Mouse (Mus musculus): ENCODE data around the gene Cngb1. TPM values are rescaled to one million over a fixed set of nuclear protein-coding genes. Genes with fewer than 3 reads are reported as not detected.

Cngb1 gene
- total and polyA plus RNA-seq, 3 experiments = 0.03 TPM; not detected in 2

DNA sequence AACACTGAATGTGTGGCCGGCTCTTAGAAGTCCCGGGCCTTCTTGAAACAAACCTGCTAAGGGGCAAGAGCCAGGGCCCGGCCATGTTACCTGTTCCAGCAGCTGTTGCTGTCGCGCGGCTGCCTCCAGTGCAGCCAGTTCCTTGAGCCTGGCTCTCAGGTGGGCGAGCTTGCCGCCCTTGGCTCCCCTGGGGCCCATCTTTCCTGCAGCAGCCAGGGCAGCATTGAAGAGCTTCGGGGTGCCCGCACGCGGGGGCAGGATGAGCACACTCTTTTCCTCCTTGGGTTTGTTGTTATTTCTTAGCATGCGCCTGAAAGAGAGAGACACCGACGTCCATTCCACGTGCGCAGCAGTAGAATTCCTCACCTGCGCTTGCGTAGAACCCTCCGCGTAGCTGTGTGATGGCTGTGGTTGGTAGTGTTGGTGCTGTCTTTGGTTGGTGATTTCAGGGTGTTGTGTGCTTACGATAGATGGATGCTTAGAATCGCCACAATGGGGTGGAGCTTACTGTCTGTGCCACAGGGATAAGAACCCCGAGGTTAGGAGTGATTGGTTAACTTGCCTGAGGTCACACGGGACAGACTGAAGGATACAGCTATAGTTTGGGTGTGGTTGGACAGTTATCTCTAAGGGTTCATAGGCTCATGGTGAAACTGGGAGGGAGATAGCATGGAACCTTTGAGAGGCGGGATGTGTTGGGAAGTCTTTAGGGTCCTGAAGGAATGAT, 64.1 kb downstream of the Cngb1 start:
- Histone ChIP-seq H3K9me3 (replicated peaks; ENCODE audit: insufficient read depth, low read length) (no peaks in the 10 kb centered on the region), H3K9ac (ENCODE audit: control insufficient read depth, low read depth, low read length, poor library complexity, severe bottlenecking) (no peak overlapping the region), H3K4me1 (ENCODE audit: control insufficient read depth in 1 of 2, insufficient read depth in 2 of 2, low read length in 2 of 2) (peaks cover 2 to 7% of the 10 kb centered on the region in 2 experiments; a peak in 3 of 4 replicates), H3K27ac (ENCODE audit: control insufficient read depth, low read depth, low read length) (no peak overlapping the region), H3K79me2 (ENCODE audit: control insufficient read depth, insufficient read depth, low read length, poor library complexity) (no peaks in the 10 kb centered on the region), H3K36me3 (ENCODE audit: control insufficient read depth in 1 of 2, insufficient read depth in 2 of 2, low read length in 2 of 2) (peaks cover 0 to 4% of the 10 kb centered on the region in 2 experiments; a peak in 2 of 4 replicates), H3K4me3 (ENCODE audit: control insufficient read depth in 1 of 2, insufficient read depth in 1 of 2, low read depth in 2 of 2, low read length in 2 of 2) (no peak overlapping the region), H3K27me3 (ENCODE audit: control insufficient read depth in 1 of 2, insufficient read depth in 2 of 2, low read length in 2 of 2) (no peaks in the 10 kb centered on the region)
- no peak for DNase-seq (ENCODE audit: low read depth, low spot score)
- TF ChIP-seq POLR2AphosphoS2 (IDR thresholded peaks at IDR 0.05; ENCODE audit: low read length) (no peak), ZC3H11A (IDR thresholded peaks at IDR 0.05; ENCODE audit: low read depth, low read length) (no peak), ZNF384 (IDR thresholded peaks at IDR 0.05; ENCODE audit: low read depth, low read length) (no peak), NRF1 (IDR thresholded peaks at IDR 0.05; ENCODE audit: insufficient read depth, low read depth, low read length, poor library complexity, severe bottlenecking) (no peak), ELF1 (IDR thresholded peaks at IDR 0.05; ENCODE audit: low read depth, low read length) (no peak), ETS1 (IDR thresholded peaks at IDR 0.05; ENCODE audit: low read depth, low read length) (no peak), UBTF (IDR thresholded peaks at IDR 0.05; ENCODE audit: borderline replicate concordance, insufficient read depth, low read depth, low read length) (no peak), USF1 (IDR thresholded peaks at IDR 0.05; ENCODE audit: low read depth, low read length) (no peak)

GRCm38 (mm10) chr8:95235683-95236082, 70.7 kb downstream of the Cngb1 start:
- H3K4me3 ChIP-seq (ENCODE audit: control insufficient read depth in 1 of 2, insufficient read depth in 1 of 2, low read depth in 2 of 2, low read length in 2 of 2) = no peak overlapping the region
- no peaks in the 10 kb centered on the region for H3K27me3 ChIP-seq (ENCODE audit: control insufficient read depth in 1 of 2, insufficient read depth in 2 of 2, low read length in 2 of 2)
- peak; percentile 70 for DNase-seq (ENCODE audit: low read depth, low spot score)
- no peaks in the 10 kb centered on the region for H3K79me2 ChIP-seq (ENCODE audit: control insufficient read depth, insufficient read depth, low read length, poor library complexity)
- H3K9ac ChIP-seq (ENCODE audit: control insufficient read depth, low read depth, low read length, poor library complexity, severe bottlenecking) = no peak overlapping the region
- H3K9me3 ChIP-seq (replicated peaks; ENCODE audit: insufficient read depth, low read length) = no peaks in the 10 kb centered on the region
- H3K27ac ChIP-seq (ENCODE audit: control insufficient read depth, low read depth, low read length) = no peak overlapping the region
- no peaks in the 10 kb centered on the region; a peak in 1 of 4 replicates for H3K36me3 ChIP-seq (ENCODE audit: control insufficient read depth in 1 of 2, insufficient read depth in 2 of 2, low read length in 2 of 2)
- H3K4me1 ChIP-seq (ENCODE audit: control insufficient read depth in 1 of 2, insufficient read depth in 2 of 2, low read length in 2 of 2) = no peaks in the 10 kb centered on the region
- no peak for TF ChIP-seq ELF1 (IDR thresholded peaks at IDR 0.05; ENCODE audit: low read depth, low read length)
- TF ChIP-seq TBP (IDR thresholded peaks at IDR 0.05; ENCODE audit: low read depth, low read length) = no peak
- TF ChIP-seq ZC3H11A (IDR thresholded peaks at IDR 0.05; ENCODE audit: low read depth, low read length) = 0 out of 2 replicates have a peak, but pooled peaks have one; percentile 37
- no peak for TF ChIP-seq MEF2A (IDR thresholded peaks at IDR 0.05; ENCODE audit: extremely low read depth, insufficient replicate concordance, low read depth, low read length, poor library complexity, severe bottlenecking)
- TF ChIP-seq USF2 (IDR thresholded peaks at IDR 0.05; ENCODE audit: borderline replicate concordance in 1 of 2, insufficient read depth in 1 of 2, low read depth in 1 of 2, low read length in 2 of 2) = no peak
- no peak for TF ChIP-seq USF1 (IDR thresholded peaks at IDR 0.05; ENCODE audit: low read depth, low read length)
- TF ChIP-seq SMC3 (IDR thresholded peaks at IDR 0.05; ENCODE audit: low read depth, low read length) = peak; percentile 80
- no peak for TF ChIP-seq SIN3A (IDR thresholded peaks at IDR 0.05; ENCODE audit: low read length)
- no peak for TF ChIP-seq CHD1 (IDR thresholded peaks at IDR 0.05; ENCODE audit: low read depth, low read length)
- TF ChIP-seq MAZ (IDR thresholded peaks at IDR 0.05; ENCODE audit: low read depth, low read length) = no peak
- TF ChIP-seq GATA1 (IDR thresholded peaks at IDR 0.05; ENCODE audit: low read depth, low read length) = no peak
- TF ChIP-seq TAL1 (IDR thresholded peaks at IDR 0.05; ENCODE audit: low read length) = no peak
- no peak for TF ChIP-seq JUND (IDR thresholded peaks at IDR 0.05; ENCODE audit: low read depth, low read length)
- TF ChIP-seq GABPA (IDR thresholded peaks at IDR 0.05; ENCODE audit: low read depth, low read length) = no peak
- no peak for TF ChIP-seq MYC (IDR thresholded peaks at IDR 0.05; ENCODE audit: low read depth, low read length)
- TF ChIP-seq POLR2AphosphoS5 (IDR thresholded peaks at IDR 0.05; ENCODE audit: borderline replicate concordance, low read depth, low read length) = no peak
- no peak for TF ChIP-seq TCF12 (IDR thresholded peaks at IDR 0.05; ENCODE audit: low read depth, low read length)
- TF ChIP-seq RAD21 (IDR thresholded peaks at IDR 0.05; ENCODE audit: low read depth, low read length) = peak; percentile 61
- TF ChIP-seq MXI1 (IDR thresholded peaks at IDR 0.05; ENCODE audit: low read depth, low read length) = no peak
- TF ChIP-seq ZKSCAN1 (IDR thresholded peaks at IDR 0.05; ENCODE audit: low read depth, low read length) = no peak
- TF ChIP-seq ZMIZ1 (IDR thresholded peaks at IDR 0.05; ENCODE audit: low read depth, low read length) = no peak
- no peak for TF ChIP-seq MAFK (IDR thresholded peaks at IDR 0.05; ENCODE audit: borderline replicate concordance, low read depth, low read length)
- no peak for TF ChIP-seq HCFC1 (IDR thresholded peaks at IDR 0.05; ENCODE audit: low read depth, low read length)
- no peak for TF ChIP-seq CHD2 (IDR thresholded peaks at IDR 0.05; ENCODE audit: low read length)
- TF ChIP-seq POLR2A (IDR thresholded peaks at IDR 0.05; ENCODE audit: control insufficient read depth in 1 of 2, insufficient read depth in 1 of 2, low read depth in 1 of 2, low read length in 2 of 2, poor library complexity in 1 of 2) = no peak
